Mouse (Mus musculus): Measurements from ENCODE around the gene Nnmt.
A peak's percentile ranks its signal among the peaks of the same experiment; 100 is the strongest.

The Nnmt gene

DNA sequence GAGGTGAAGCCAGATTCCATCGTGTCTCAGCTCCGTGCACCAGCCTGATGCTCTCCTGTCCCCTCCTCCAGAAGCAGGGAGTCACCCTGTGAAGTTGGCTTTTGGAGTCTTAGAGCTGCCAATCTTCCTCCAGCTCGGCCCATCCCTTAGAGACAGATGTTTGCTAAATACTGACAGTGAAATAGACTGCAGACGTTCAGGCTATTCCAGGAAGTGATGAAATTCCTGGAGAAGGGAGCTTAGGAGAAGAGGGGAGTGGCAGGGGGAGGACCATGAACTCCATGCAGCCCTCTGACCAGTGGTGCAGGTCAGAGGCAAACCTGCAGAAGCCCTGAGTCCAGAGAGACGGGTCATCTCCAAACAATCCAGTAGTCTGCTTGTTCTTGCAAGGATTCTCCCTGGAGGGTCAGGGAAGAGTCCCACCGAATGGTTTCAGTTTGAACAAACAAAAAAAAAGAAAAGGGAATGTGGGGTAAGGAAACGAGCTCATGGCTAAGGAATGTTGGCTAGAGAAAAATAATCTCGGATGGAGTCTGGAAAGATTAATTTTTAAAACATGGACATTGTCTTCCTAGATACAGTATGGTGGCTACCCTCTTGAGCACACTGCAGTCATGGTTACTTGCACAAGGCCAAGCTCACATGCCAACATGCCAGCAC is at the start of gene Nnmt:
TSS of gene Nnmt (minus strand) at position 215 of the 660 bp plus-strand sequence.
- no peak for DNase-seq (ENCODE audit: low spot score in 2 of 2)

DNA sequence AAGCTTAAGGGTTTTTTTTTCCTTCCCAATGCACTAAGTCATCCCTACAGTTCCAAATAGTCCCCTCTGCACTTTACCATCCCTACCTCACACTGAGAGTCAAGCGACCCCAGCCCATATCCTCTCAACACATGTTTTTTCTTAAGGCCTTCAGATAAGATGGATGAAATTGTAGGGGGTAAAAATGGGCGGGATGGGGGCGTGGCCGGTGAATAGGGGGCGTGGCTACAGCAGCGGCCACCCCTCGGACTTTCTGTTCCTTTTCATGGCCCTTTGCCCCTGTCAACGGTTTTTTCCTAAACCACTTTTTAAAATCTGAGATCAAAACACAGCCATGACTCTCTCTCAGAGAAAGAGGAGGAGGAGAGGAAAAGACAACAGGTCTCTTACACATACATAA is 49.8 kb upstream of the Nnmt start:
- DNase-seq (ENCODE audit: low spot score in 2 of 2), result no peak

DNA sequence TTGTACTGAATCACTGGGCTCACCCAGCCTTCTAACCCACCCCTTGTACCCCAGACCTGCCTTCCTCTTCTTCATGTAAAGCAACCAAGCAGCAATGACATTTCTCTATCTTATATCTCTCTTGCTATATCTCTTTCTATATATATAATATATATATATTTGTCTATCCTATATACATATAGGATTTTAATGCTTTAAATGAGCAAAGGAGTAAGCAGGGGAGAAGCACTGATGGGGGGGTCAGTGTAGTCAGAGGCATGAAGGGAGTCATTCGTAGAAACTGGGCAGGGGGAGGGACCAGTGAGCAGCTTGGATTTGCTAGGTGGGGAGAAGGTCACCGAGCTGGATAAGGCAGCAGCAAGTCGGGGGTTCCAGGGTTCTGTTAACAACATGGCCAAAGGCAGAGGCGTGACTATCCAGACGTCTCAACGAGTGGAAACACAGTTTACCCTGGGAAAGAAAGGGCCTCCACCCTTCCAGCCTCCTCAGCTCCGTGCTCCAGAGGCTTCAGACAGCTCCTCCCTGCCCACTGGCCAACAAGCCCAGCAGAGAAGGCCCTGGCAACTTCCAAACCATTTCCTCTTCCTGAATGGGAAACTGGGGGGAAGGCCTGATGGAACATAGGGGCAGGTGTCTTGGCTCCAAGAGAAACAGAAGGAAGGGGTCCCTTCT is 48.6 kb upstream of the Nnmt start:
- DNase-seq (ENCODE audit: low spot score in 2 of 2), result no peak

DNA sequence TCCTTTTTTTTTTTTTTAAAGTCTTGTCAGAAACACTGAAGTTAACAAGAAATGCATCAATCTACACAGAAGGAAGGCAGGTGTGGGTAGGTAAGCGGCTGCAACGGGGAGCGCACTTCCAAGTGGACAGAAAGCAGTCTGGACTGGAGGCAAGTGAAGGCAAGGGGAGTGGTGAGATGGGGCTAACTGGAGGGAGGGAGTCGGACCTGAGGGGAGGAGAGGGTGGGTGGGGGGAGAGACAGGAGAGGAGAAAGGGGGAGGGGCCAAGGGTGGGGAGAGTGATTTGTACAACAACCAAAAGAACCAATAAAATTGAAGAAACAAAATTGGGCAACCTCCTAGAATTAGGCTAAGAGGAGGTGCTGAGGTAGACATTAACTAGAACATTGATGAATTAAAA is 47.1 kb upstream of the Nnmt start:
- DNase-seq (ENCODE audit: low spot score in 2 of 2), result no peak

DNA sequence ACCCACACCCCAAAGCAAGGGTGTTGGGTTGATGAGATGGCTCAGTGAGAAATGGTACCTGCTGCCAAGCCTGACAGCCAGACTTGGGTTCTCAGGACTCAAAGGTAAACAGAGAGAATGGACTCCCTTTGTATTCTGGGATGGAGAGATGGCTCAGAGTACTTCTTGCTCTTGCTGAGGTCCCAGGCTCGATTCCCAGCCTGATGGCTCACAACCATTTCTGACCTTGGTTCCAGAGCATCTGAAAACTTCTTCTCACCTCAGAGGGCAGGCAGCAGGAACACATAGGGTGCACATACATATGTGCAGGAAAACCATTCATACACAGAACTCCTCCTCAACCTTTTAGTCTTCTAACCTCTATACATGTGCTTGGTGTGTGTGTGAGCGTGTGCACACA is 45.9 kb upstream of the Nnmt start:
- no peak for DNase-seq (ENCODE audit: low spot score in 2 of 2)

DNA sequence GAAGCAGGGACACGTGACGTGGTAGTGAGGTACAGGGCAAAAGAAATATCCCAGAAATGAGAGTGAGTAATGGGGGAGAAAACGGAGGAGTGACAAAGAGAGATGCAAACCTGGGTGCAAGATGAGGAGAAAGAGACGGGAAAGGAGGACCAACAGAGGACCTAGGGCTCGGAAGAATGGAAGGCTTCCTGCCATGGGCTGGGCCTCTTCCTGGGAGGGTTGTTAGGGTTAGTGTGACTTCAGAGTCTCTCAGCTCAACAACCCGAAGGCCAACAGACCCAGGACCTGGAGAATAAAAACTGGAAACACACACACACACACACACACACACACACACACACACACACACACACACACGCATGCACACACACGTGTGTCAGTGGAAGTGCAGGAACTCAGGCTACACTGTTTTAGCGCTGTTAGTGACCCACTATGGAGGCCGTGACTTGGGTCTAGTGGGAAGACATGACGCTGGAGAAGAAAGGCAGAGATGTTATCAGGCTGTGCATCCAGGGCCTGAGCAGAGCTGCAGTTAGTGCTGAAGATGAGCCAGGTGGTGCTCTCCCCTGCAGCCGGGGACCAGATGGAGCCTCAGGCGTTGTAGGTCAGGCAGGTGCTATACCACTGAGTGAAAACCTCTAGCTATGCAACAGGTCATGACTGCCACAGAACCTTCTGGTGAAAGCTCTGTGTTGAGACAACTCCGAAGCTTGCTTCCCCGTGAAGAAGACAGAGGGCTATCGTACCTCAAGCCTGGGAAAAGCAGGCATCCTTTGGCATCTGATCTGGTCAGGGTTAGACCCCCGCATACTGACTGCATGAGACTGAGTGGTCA is 45.1 kb upstream of the Nnmt start:
- DNase-seq (ENCODE audit: low spot score in 2 of 2), result no peak

DNA sequence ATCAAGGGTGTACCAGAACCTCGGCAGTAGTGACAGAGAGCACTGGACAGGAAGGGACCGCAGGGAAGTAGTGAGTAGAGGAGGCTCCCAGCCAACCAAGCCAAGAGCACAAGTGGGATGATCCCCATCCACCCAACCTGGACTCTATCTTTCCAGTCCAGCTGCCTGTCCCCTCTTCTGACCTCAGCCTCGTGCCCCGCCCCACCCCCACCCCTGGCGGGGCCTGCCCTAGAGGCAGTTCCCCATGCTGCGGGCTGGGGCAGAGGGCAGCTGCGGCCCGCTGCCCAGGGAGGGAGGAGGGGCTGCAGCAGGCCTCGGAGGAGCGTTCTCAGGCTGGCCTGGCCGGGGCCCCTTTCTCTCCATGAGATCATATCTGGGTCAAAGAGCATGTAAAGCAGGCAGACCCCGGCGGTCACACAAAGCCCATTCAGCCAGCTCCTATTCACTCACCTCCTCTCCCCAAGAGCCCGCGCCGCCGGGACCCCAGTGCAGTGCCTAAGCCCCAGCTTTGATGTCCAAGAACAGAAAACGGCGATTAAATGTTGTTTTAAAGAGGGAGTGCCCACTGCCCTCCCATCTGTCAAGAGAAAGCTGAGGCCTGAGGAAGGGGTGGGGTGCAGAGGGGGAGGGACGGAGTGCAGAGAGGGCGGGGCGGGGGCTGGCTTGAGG is 44.3 kb upstream of the Nnmt start:
- DNase-seq (ENCODE audit: low spot score in 2 of 2), result no peak

DNA sequence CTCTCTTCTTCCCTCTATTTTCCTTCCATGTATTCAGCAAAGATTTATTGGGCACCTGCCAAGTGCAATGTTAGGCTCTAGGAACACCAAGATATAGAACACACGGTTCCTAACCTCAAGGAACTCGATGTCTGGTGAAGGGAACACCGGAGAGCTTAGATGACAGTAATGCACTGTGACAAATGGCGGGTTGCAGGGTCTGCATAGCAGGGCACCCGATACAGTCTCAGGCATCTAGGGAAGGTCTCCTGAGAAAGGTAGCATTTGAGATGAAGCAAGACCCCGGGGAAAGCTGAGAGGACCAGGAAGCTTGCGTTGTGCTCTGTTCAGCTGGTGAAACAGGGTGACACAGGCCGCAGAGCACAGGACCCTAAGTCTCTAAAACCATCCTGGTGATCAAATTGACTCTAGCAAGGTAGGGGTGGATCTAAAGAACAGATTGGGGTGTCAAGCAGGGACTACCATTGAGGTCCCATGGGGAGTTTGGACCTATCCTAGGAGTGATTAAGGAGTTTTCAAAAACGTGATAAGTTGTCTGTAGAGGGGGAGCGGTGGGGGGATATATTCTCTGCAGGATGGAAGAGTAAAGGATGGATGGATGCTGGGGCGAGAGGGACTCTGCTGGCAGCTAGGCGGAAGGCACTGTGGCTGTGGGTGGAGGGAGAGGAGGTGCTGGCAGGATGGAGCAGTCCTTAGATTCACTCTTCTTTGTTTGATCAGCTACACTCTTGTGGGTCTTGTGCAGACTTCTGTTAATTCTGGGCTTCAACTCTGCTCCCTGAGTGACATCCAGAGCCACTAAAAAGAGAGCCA is 43.5 kb upstream of the Nnmt start:
- no peak for DNase-seq (ENCODE audit: low spot score in 2 of 2)

DNA sequence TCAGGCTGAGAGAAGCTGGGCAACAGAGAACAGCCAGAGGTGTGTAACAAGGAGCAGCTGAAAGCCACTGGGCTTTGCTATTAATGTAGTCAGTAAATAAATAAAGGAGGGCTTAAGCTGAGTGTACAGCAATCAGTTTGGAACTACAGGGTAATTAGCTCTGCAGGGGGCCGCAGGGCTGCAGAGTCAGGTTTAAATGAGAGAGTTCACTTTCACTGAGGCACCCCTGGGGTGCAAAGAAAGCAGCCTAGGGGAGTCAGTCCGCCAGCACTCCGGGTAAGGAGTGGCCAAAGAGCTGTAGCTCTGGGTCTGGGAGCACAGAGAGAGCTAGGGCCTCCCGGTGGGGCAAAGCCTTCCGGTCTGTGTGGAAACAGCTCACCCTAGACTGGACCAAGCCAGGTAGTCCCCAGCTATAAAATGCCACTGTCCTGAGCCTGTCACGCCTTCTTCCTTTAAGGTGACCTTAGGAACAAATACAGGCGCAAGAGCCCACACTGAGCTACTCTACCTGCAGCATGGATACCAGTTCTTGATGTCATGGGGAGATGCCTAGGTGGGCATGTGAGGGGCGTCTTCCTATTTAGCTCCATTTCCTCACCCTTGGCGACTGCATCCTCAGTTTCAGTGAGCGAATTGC is 42.8 kb upstream of the Nnmt start:
- DNase-seq (ENCODE audit: low spot score in 2 of 2), result no peak

DNA sequence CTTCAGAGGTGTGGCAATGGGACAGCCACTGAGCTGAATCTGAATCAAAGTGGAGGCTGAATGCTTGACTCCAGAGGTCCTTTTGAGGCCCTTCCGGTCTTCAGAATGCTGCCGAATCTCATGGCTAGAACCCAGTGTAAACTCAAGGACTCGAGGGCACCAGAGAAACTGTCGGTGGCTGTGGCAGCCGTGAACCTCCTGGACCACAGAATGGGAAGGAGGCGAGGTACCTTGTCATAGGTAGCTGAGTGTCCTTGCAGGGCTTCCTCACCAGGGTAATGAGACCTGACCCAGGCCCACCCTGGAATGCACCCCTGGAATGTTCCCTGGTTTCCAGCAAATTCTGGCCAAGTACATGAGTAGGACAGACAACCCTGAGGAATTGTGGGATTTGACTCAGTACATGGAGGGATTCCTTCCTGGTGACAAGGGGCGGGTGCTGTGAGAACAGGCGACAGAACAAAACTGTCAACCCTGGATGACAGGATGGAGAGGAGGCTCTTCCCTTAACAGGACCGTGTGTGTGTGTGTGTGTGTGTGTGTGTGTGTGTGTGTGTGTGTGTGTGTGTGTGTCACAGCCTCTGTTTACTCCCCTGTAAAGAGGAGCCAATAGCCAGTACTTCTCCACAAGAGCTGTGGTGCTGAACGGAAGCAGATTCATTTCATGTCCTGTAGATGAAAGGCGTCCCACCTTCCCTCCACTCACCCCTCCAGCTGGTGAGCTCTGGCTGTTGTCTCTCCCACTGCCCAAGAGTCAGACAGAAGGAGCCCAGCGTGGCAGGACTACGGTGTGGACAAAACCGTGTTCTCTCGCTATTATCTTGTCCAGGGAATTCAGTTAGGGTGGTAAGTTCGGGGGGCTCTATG is 42.1 kb upstream of the Nnmt start:
- no peak for DNase-seq (ENCODE audit: low spot score in 2 of 2)

DNA sequence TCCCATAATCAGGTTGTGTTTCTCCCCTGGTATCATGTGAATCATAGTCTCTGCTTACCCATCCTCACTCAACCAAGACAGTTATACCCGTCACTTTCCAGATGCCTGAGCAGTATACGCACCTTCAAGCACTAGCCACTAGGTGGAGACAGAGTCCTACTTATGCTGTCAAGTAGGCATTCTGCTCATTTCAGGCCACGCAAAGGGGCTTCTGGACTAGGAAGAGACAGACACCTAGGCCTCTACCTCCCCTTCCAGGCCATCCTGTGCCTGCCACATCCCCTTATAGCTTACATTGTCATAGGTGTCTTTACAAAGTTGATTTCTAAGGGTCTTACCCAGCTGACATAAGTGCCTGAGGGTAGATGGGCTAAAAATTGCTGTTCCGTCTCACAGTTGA is 41.3 kb upstream of the Nnmt start:
- peak; percentile 14 to 35 for DNase-seq (ENCODE audit: low spot score in 2 of 2)

DNA sequence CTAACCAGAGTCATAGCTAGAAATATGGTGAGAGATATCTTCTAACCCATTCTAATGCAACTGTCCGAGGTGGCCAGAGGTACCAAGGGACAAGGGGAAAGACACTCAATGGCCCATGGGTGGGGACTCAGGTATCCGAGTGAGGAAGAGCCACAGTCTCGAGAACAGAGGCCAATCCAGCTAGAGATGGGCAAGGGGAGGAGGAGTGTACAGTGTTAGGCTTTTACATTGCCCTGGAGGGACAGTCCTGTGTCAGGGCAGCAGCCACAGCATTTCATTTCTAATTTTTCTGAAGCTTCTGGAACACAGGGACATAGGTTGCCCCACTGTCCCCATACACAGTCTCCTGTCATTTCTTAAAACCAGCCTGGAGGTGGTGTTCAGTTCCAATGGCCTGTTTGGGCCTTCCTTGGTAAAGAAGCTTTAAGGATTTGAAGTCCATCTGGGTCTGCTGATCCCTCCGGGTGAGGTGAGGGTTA is 40.7 kb upstream of the Nnmt start:
- no peak for DNase-seq (ENCODE audit: low spot score in 2 of 2)

DNA sequence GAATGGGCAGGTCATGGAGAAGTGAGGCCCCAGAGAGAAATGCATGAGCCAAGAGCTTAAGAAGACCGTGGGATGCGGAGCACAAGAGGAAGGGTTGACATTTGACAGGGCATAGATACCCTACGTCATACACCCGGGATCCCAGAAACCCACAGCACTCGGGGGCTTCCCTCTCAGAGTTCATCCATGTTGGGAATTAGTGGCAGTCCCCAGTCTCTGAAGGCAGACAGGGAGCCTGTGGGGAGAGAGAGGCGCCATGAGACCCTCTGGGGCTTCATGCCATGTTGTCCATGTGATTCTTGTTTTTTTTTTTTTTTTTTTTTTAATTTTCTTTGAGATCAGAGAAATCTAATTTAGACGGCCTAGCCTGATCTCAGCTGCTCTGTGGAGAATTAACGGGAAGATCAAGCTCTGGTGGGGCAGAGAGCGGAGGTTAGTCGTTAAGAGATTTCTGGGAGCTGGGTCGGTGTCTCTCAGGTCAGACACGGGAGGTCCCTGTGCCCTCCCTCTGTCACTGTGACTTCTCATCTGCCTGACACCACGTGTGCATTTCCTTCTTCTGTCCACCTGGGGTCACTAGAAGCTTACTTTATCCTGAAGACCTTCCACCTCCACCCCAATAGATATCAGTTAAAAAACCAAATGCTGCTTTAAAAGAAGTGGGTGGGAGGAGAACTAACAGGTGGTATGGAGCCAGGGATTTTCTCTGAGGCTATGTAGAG is 40.1 kb upstream of the Nnmt start:
- DNase-seq (ENCODE audit: low spot score in 2 of 2), result no peak

DNA sequence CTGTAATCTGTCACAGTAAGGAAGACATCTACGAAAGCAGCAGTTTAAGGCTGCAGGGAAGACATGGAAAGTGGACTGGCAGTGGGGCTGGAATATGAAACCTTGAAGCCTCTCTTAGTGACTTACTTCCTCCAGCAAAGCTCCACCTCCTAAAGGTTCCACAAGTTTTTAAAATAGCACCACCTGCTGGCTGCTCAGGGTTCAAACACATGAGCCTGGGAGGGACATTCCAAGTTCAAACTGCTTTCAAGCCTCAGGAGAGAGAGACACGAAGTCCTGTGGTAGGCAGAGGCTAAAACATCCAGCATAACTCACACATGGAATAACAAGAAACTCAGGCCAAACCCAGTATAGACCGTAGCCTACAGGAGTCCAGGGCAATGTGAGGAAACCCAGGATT is 39.4 kb upstream of the Nnmt start:
- no peak for DNase-seq (ENCODE audit: low spot score in 2 of 2)

DNA sequence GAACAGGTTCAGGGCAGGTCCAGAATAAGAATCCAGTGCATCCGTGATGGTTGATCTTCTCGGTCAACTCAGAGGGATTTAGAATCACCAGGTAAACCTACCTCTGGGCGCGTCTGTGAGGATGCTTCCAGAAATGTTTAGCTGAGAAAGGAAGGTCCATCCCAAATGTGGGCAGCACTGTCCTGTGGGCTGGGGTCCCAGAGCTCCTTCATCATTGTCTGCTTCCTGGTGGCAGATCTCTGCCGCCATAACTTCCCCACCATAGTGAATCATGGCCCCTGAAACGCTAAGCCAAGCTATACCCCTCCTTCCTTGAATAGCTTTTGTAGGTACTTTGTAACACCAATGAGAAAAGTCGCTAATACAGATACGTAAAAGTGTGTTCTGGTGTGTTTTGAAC is 36.7 kb upstream of the Nnmt start:
- DNase-seq (ENCODE audit: low spot score in 2 of 2), result no peak

DNA sequence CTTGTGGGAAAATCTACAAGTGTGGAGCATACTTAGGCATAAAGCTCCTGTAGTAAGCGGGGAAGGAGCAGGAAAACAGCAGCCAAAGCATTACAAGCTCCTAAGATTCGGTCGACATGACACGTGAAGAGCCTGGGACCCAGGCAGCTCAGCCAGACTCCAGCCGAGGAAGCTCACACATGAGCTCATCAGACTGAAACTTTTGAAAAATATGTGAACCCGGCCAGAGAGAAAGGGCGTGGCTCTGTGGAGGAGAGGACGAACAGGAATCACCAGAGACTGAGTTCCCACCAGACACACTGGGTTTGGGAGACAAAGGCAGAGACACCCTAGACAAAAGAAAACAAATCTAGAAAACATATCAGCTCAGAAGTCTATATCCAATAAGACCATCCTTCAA is 35.9 kb upstream of the Nnmt start:
- no peak for DNase-seq (ENCODE audit: low spot score in 2 of 2)

DNA sequence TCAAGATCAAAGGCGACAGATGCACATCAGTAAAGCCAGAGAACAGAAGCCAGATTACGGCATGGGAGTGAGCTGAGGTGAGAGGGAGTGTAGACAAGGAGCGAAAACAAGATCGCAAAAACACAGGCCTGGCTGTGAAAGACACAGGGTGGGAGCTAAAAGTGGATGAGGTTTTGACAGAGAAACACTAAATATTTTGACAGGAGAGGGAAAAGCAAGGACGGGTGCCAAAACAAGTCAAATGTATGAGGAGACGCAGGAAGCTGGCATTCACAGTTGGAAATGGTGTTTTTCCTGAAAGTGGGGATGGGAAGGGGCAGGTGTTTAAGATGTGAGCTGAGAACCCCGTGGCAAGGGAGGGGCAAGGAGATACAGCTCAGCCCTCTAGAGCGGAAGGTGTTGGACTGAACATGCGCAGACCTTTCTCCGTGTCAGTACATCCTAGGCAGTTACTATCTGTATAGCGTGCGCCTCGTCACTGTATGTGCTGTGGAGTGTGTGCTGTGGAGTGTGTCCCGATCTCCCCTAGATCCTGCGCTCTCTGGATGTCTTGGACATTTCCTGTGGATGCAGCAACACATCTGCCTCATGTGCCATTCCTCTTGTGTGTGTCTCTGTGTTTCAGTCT is 33.3 kb upstream of the Nnmt start:
- DNase-seq (ENCODE audit: low spot score in 2 of 2), result no peak

DNA sequence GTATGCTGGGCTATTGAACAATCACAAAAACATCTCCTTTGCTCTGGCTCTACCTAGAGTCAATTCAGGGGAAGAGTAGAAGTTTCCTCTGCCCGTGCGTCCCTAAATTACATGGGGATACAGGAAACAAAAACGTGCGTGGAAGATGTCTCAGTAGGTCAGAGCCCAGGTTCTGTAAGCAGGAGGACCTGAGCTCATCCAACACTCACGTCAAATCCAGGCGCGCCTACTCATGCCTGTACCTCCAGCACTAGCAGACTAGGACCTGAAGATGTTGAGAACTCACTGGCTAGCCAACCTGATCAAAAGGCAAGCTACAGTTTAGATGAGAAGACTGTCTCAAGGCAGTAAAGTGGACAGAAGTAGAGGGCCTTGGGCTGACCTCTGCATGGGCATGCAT is 32.2 kb upstream of the Nnmt start:
- DNase-seq (ENCODE audit: low spot score in 2 of 2), result no peak
